Comparison of ENCODE assay signal across 27 mouse cellular contexts in genomic region chr8:63135406-63135805, GRCm38 (mm10).
DNase-seq lines count a peak whose midpoint lies in the region; ATAC-seq lines count a peak whose summit lies in the region.
"Had no signal": no experiment of that assay in that cellular context is flagged by ENCODE, and none has a peak within 500 bp of the region (broad histone marks: within the 10 kb centered on the region; RNA-seq: fewer than 3 reads in every experiment).

No protein-coding gene starts in this region.

- no peaks in the 10 kb centered on the region for H3K36me3 ChIP-seq in heart, embryonic 11.5 days (ENCODE audit: control insufficient read depth, insufficient read depth, low read length)
- H3K36me3 ChIP-seq: embryonic facial prominence, embryonic 12.5 days; embryonic facial prominence, embryonic 15.5 days; heart, embryonic 12.5 days; heart, embryonic 15.5 days had no signal

- no peaks in the 10 kb centered on the region for H3K9me3 ChIP-seq in heart, embryonic 11.5 days (replicated peaks; ENCODE audit: control insufficient read depth, low read length)
- H3K9me3 ChIP-seq: embryonic facial prominence, embryonic 12.5 days; embryonic facial prominence, embryonic 15.5 days; heart, embryonic 12.5 days; heart, embryonic 15.5 days had no signal

- no peaks in the 10 kb centered on the region for H3K27me3 ChIP-seq in heart, embryonic 11.5 days (ENCODE audit: control insufficient read depth, insufficient read depth, low read length)
- H3K27me3 ChIP-seq: embryonic facial prominence, embryonic 12.5 days; embryonic facial prominence, embryonic 15.5 days; heart, embryonic 12.5 days; heart, embryonic 15.5 days had no signal

- ATAC-seq in heart, embryonic 11.5 days (replicated peaks; ENCODE audit: insufficient number of reproducible peaks, low FRiP score, low TSS enrichment), result no peak
- ATAC-seq: activated CD4-positive, CD25-positive, alpha-beta regulatory T cell, adult 4 months; forebrain, embryonic 14.5 days; forebrain, postnatal 0 days; hindbrain, postnatal 0 days; inflammation-experienced regulatory T-cells, adult 6 months had no signal

- intact Hi-C loops in heart, postnatal 10 days (cut with DNase I), result no loop called here

- DNase-seq in gastrocnemius, adult 18-20 months (ENCODE audit: low spot score), result peak; percentile 9
- no peak for DNase-seq in gastrocnemius, postnatal 10 days
- DNase-seq in heart, postnatal 10 days, result peak; percentile 7 to 10
- peak; percentile 26 for DNase-seq in brain, adult 2 months (ENCODE audit: low read depth, low spot score)
- peak; percentile 29 for DNase-seq in layer of hippocampus, adult 9-10 months (ENCODE audit: low spot score)
- DNase-seq in neural tube, embryonic 10.5 days (ENCODE audit: extremely low spot score, low spot score), result no peak
- DNase-seq in ovary, postnatal 36 days (ENCODE audit: low spot score), result no peak
- DNase-seq: adrenal gland, adult 8-10 months; adrenal gland, postnatal 25 days; cerebellum, adult 18-20 months; cerebellum, adult 9-11 months; cerebellum, postnatal 25 days; forebrain, postnatal 0 days; gastrocnemius, postnatal 36 days; heart, adult 11 months; heart, postnatal 14 days; heart, postnatal 4 days had no signal

- no peak overlapping the region for H3K27ac ChIP-seq in heart, embryonic 11.5 days (ENCODE audit: low read depth, low read length)
- H3K27ac ChIP-seq: embryonic facial prominence, embryonic 12.5 days; embryonic facial prominence, embryonic 15.5 days; heart, embryonic 15.5 days; hindbrain, embryonic 14.5 days; hindbrain, postnatal 0 days had no signal

- H3K4me2 ChIP-seq in heart, embryonic 11.5 days, result no peak overlapping the region
- H3K4me2 ChIP-seq: embryonic facial prominence, embryonic 12.5 days; embryonic facial prominence, embryonic 15.5 days; heart, embryonic 12.5 days; heart, embryonic 15.5 days; hindbrain, embryonic 14.5 days had no signal

- no peak overlapping the region for H3K4me3 ChIP-seq in heart, embryonic 11.5 days (ENCODE audit: low read depth, low read length)
- H3K4me3 ChIP-seq: embryonic facial prominence, embryonic 12.5 days; embryonic facial prominence, embryonic 15.5 days; heart, embryonic 12.5 days; heart, embryonic 15.5 days had no signal

- 85% methylated on average over 3 of the region's 3 CpGs for WGBS in heart, embryonic 11.5 days (ENCODE audit: insufficient replicate concordance)

- H3K9ac ChIP-seq in heart, embryonic 11.5 days (ENCODE audit: low read depth, low read length), result no peak overlapping the region
- H3K9ac ChIP-seq: embryonic facial prominence, embryonic 12.5 days; embryonic facial prominence, embryonic 15.5 days; forebrain, postnatal 0 days; heart, embryonic 12.5 days; heart, embryonic 15.5 days; hindbrain, embryonic 14.5 days had no signal

- no peaks in the 10 kb centered on the region for H3K4me1 ChIP-seq in heart, embryonic 11.5 days (ENCODE audit: control insufficient read depth, insufficient read depth, low read length)
- H3K4me1 ChIP-seq: embryonic facial prominence, embryonic 12.5 days; embryonic facial prominence, embryonic 15.5 days; heart, embryonic 12.5 days; heart, embryonic 15.5 days had no signal

Comparison
In these comparisons a context has a peak if more than half of its experiments do, and no peak if none do; other contexts are left out.
1. DNase-seq: peak in gastrocnemius, adult 18-20 months (single experiment), heart, postnatal 10 days (2 of 2), brain, adult 2 months (single experiment) and layer of hippocampus, adult 9-10 months (single experiment); none in gastrocnemius, postnatal 10 days (single experiment), neural tube, embryonic 10.5 days (single experiment) and ovary, postnatal 36 days (single experiment).